Mouse (Mus musculus) liver, postnatal 0 days (tissue): ENCODE data around the gene Col20a1. TPM values are rescaled to one million over a fixed set of nuclear protein-coding genes. Genes with fewer than 3 reads are reported as not detected.

Experiments
- ATAC-seq: fragments of 200-750 bp; cut with Nextera tagmentation; 2 replicates; pipeline ENCODE4 v1.8.0; 2017; ENCODE audit warnings: mild to moderate bottlenecking, moderate library complexity
- DNase-seq: peaks from one replicate; pipeline ENCODE4 v3.0.0-alpha.2; 2016
- H3K27ac ChIP-seq: fragments of 300-500 bp; sonication (generic); 2 replicates; pipeline ENCODE4 v1.5.1; 2014; ENCODE audit warnings: antibody characterized with exemption, moderate library complexity, mild to moderate bottlenecking, low read depth
- H3K27me3 ChIP-seq: fragments of 300-500 bp; sonication (generic); 2 replicates; pipeline ENCODE4 v1.6.1; 2014; ENCODE audit warnings: low read length, control low read depth, mixed read lengths; ENCODE audit not compliant: insufficient read depth
- H3K36me3 ChIP-seq: fragments of 300-500 bp; sonication (generic); replicated peaks from 2 replicates; pipeline ENCODE4 v1.6.1; 2014; ENCODE audit warnings: mild to moderate bottlenecking, control low read depth, low read length, moderate library complexity, mixed read lengths; ENCODE audit not compliant: insufficient read depth
- H3K4me1 ChIP-seq: fragments of 300-500 bp; sonication (generic); 2 replicates; pipeline ENCODE4 v1.6.1; 2014; ENCODE audit warnings: antibody characterized with exemption, mild to moderate bottlenecking, control low read depth; ENCODE audit not compliant: insufficient read depth
- H3K4me2 ChIP-seq: fragments of 300-500 bp; sonication (generic); 2 replicates; pipeline ENCODE4 v1.6.1; 2014; ENCODE audit warnings: low read depth, mild to moderate bottlenecking, low read length, moderate library complexity, mixed read lengths
- H3K4me3 ChIP-seq: fragments of 300-500 bp; sonication (generic); 2 replicates; pipeline ENCODE4 v1.5.1; 2014; ENCODE audit warnings: low read depth, low read length
- H3K9ac ChIP-seq: fragments of 300-500 bp; sonication (generic); replicated peaks from 2 replicates; pipeline ENCODE4 v1.6.1; 2014; ENCODE audit warnings: mild to moderate bottlenecking, moderate library complexity
- H3K9me3 ChIP-seq: fragments of 300-500 bp; sonication (generic); 2 replicates; pipeline ENCODE4 v1.6.1; 2016; ENCODE audit warnings: mild to moderate bottlenecking, control low read depth, low read length, mixed read lengths
- CTCF ChIP-seq: sonication (generic); IDR thresholded peaks from 2 replicates; pipeline ENCODE4 v1.5.1; 2016; ENCODE audit warnings: antibody characterized with exemption, low read depth
- EP300 ChIP-seq: IDR thresholded peaks from 2 replicates; pipeline ENCODE4 v1.6.1; 2016; ENCODE audit warnings: antibody characterized with exemption, low read depth, mild to moderate bottlenecking
- WGBS: fragments of 180-500 bp; shearing (Covaris S2); extraction: QIAGEN DNeasy Blood & Tissue Kit; methylation state at CpG from one replicate; pipeline ENCODE4 v1.1.7; 2014; ENCODE audit not compliant: insufficient replicate concordance; 5-methylcytosine and 5-hydroxymethylcytosine counted together
- polyA plus RNA-seq: library from polyadenylated mRNA; unstranded; fragments of >200 nt; fragmentation: Nextera tagmentation; extraction: Ambion mirVana; gene quantifications from 2 replicates; pipeline ENCODE4 v1.2.1, GENCODE M21; 2015

The Col20a1 gene
- polyA plus RNA-seq, 1 experiment from 2014 or later, result 0.12 TPM

DNA sequence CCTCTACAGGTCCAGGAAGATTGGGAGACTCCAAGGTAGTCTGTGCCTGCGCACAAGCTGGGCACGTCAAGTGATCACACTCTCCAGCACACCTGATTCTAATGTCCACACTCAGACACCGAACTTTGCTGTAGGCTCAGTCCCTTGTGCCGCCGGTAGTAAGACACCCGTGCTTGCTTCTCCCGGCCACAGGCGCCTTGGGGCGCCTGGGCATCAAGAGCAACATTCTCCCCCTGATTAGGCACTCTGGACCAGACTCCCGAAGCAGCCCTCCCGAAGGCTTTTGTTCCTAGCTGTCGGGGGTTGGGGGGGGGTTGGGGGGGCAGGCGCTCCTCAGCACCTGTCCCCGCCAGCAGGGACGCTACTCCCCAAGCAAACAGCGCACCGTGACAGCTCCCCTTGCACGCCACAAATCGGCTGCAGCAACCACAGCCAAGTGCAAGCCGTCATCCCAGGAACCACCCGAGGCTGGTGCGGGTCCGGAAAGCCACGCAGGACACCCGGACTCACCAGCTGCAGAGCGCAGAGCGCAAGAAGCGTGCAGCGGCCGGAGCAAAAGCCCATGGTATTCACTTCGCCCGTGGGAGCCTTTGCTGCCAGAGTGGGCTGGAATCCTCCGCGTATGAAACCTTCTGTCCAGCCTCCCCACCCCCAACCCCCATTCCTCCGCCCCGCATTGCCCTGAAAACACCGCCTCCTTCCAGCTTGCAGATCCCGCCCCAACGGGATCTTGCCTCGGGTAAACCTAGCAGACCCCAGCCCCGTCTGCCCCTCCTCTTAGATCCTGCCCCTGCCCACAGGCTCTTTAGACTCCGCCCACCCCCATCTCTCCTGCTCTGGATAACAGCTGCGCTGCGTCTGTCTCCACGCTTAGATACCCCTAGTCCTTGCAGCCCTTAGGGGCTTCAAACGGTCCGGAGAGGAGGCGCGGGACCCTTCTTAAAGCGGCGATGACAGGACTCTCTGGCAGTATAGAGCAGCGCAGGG lies 32.0 kb upstream of the Col20a1 start, which contains the start of gene Nkain4:
TSS of gene Nkain4 (minus strand) at position 639 of the 987 bp plus-strand sequence.
- DNase-seq (peak; percentile 21), ATAC-seq (no peak)
- H3K9ac ChIP-seq, result no peak within 1 kb of the TSS; the same call in 1 of the 2 replicates
- WGBS, result 4% methylated on average over 52 of the region's 52 CpGs
- H3K4me1 ChIP-seq, result no peaks in the 10 kb centered on the region
- H3K4me2 ChIP-seq, result peak within 1 kb of the TSS; percentile 76
- no peaks in the 10 kb centered on the region for H3K36me3 ChIP-seq
- H3K4me3 ChIP-seq, result peak within 1 kb of the TSS; percentile 41
- no peaks in the 10 kb centered on the region for H3K9me3 ChIP-seq
- no peak within 1 kb of the TSS for H3K27ac ChIP-seq
- no peak for TF ChIP-seq EP300
- peaks cover 36% of the 10 kb centered on the region for H3K27me3 ChIP-seq

- 62% methylated on average over 7 of the region's 7 CpGs for WGBS
- Histone ChIP-seq H3K4me2 (no peak overlapping the region), H3K27me3 (peaks cover 18% of the 10 kb centered on the region), H3K4me1 (no peaks in the 10 kb centered on the region), H3K27ac (no peak overlapping the region), H3K9ac (no peak overlapping the region), H3K4me3 (no peak overlapping the region), H3K9me3 (no peaks in the 10 kb centered on the region), H3K36me3 (no peaks in the 10 kb centered on the region)
- no peak for ATAC-seq
- no peak for DNase-seq
- no peak for TF ChIP-seq EP300
- TF ChIP-seq CTCF, result no peak
Observed at GRCm38 (mm10) chr2:180959605-180960004, 26.7 kb upstream of the Col20a1 start.

GRCm38 (mm10) chr2:180960187-180960586 lies 26.1 kb upstream of the Col20a1 start:
- H3K36me3 ChIP-seq, result no peaks in the 10 kb centered on the region
- WGBS, result 66% methylated on average over 3 of the region's 3 CpGs
- no peaks in the 10 kb centered on the region for H3K4me1 ChIP-seq
- DNase-seq, result no peak
- no peak overlapping the region for H3K27ac ChIP-seq
- no peak overlapping the region for H3K4me2 ChIP-seq
- H3K4me3 ChIP-seq, result no peak overlapping the region
- no peak for ATAC-seq
- no peak for TF ChIP-seq EP300
- no peak for TF ChIP-seq CTCF
- H3K27me3 ChIP-seq, result peaks cover 13% of the 10 kb centered on the region
- H3K9ac ChIP-seq, result no peak overlapping the region
- no peaks in the 10 kb centered on the region for H3K9me3 ChIP-seq

DNA sequence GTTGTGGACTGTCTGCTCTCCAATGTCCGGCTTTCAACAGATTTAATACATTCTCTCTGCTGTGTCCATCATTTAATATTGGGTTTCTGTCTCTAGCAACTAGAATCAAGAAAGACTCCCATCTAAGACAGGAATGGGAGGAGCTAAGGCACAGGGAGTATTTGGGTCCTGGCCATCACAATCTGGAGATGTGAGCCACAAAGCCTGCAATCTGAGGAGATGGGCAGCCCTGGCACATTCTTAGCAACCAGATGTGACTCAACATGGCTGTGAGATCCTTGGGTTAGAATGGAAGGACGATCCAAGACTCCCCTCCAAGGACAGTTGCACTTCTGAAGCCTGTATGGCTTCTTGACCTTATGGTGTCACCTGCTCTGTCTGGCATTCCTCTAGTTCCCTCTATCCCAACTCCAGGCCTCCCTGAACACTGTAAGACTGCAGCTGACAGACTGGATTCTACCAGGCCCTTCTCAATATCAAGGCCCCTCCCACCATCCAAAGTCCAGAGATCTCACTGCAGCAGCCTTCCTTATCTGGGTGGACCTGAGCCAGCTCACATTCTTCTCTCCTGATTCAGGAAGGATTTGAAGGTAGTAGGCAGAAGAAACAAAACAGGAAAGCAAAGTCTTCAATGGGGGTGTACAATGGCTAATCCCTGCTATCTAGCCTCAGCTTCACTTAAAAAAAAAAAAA lies 23.6 kb upstream of the Col20a1 start:
- no peak for DNase-seq
- no peak overlapping the region for H3K27ac ChIP-seq
- no peaks in the 10 kb centered on the region for H3K27me3 ChIP-seq
- TF ChIP-seq EP300 (no peak), CTCF (no peak)
- WGBS, result 72% methylated on average over 2 of the region's 2 CpGs
- peaks cover 6% of the 10 kb centered on the region for H3K4me1 ChIP-seq
- no peak overlapping the region for H3K9ac ChIP-seq
- no peak overlapping the region for H3K4me3 ChIP-seq
- ATAC-seq, result no peak
- H3K4me2 ChIP-seq, result no peak overlapping the region
- H3K36me3 ChIP-seq, result no peaks in the 10 kb centered on the region
- H3K9me3 ChIP-seq, result no peaks in the 10 kb centered on the region

DNA sequence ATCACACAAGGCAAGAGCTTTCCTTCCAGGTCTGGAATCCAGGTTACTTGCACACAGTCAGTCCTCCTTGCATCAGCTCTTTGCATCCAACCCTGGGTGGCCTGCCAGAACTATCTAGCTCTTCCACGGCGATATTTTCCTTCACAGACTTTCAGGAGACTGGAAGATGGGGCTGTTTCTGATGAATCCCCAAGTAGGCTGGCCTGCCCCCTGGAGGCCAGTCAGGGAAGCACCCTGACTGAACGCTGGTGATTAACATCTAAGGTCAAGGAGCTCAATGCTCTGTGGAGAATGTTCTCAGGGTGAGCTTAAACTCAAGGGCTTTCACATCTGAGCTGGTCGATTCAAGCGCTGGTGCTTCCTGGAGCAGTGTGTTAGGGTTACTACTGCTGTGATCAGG lies 22.4 kb upstream of the Col20a1 start:
- Histone ChIP-seq H3K36me3 (no peaks in the 10 kb centered on the region), H3K27ac (no peak overlapping the region), H3K27me3 (no peaks in the 10 kb centered on the region), H3K4me1 (peaks cover 11% of the 10 kb centered on the region), H3K9me3 (no peaks in the 10 kb centered on the region), H3K4me2 (no peak overlapping the region), H3K4me3 (no peak overlapping the region), H3K9ac (no peak overlapping the region)
- TF ChIP-seq CTCF (peak; percentile 90), EP300 (no peak)
- WGBS, result 5% methylated on average over 5 of the region's 5 CpGs
- DNase-seq (peak; percentile 75), ATAC-seq (no peak)
